Mouse (Mus musculus): Measurements from ENCODE around the gene Bcl2l13.
"Not testable (repeated sequence)": the region's sequence is repeated elsewhere in the genome, so short reads cannot be mapped to it uniquely, and the experiment has no call there.

Gene Bcl2l13

DNA sequence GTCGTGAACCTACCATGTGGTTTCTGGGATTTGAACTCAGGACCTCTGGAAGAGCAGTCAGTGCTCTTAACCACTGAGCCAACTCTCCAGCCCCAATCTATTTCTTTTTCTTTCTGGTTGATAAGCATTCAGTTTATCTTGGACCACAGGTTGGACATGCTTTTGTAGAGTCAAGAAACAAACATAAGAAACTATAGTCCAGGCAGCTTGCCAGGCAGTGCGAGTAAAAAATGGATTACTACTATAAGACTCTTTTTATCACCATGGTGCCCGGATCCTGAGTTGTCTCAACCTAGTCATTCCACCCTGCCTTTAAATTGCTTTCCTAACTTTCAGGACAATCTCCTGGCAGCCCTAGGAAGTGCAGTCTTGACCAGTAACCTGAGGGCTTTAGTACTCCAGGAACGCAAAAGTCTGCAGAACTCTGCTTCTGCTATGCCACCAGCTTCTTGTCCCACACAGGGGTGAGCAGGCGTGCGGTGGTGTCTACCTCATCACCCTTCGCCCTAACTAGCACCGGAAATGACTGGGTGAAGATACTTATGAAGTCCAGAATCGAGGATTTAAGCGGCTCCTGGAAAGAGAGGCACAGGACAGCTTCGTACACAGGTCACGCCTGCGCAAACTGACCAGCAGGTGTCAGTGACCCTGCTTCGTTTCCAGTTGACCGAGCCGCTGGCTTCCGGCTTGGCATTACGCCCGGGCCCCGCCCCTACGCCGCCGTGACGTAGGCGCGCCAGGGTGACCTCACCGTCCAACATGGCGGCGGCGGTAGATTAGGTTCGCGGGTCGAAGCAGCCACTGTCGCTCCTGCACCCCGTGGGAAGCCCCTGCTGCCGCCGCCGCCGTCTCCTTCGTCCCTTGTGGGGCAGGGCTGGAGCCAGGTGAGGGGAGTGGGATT, at the start of gene Bcl2l13:
TSS of gene Bcl2l13 (plus strand) at position 739 of the 901 bp plus-strand sequence.
- peak; percentile 95 for DNase-seq

DNA sequence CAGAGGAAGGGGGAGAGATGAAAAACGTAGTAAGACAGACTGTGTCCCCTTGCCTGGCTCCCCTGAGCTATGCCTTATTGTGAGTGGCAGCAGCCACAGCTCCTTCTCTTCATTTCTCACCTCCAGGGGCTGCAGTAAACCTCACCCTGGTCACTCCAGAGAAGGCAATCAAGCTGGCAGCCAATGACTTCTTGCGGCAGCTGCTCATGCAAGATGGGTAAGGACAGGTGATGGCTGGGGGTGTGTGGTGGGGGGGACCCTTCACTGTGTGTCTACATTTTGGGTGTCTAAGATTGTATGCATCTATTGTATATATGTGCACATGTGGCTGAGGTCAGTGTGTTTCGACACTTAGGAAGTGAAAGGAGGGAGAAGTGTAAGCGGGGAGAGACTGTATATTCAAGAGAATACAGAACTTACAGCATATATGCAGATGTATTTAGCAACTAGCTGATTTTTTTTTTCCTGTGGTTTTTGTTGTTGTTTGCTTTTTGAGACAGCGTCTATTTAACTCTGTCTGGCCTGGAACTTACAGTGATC, 47.9 kb upstream of the Bcl2l13 start:
- DNase-seq = no peak

DNA sequence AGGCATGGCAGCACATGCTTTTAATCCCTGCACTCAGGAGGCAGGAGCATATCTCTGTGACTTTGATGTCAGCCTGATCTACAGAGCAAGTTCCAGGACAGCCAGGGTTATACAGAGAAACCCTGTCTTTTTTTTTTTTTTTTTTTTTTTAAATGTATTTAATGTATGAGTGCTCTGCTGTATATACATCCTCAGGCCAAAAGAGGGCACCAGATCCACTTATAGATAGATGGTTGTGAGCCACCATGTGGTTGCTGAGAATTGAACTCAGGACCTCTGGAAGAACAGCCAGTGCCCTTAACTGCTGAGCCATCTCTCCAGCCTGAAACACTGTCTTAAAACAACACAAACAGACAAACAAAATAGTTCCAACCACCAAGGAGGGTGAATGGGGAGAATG, 47.1 kb upstream of the Bcl2l13 start:
- no peak for DNase-seq

DNA sequence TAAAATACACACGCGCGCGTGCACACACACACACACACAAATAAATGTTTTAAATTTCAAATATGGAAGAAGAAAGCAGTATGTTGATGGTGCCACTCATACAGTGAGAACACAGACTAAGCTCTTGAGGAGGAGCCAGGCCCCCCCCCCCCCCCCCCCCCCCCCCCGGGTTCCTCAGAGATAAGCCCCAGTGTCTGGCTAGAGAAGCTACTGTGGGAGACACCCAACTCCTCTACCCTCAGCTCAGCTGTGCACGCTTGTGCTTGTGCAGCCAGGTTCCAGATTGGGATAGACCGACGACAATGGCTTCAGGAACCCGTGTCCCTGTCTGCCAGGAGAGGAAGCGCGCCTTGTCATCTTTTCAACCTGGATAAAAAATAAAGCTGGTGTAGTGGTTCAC, 45.9 kb upstream of the Bcl2l13 start:
- DNase-seq = no peak

DNA sequence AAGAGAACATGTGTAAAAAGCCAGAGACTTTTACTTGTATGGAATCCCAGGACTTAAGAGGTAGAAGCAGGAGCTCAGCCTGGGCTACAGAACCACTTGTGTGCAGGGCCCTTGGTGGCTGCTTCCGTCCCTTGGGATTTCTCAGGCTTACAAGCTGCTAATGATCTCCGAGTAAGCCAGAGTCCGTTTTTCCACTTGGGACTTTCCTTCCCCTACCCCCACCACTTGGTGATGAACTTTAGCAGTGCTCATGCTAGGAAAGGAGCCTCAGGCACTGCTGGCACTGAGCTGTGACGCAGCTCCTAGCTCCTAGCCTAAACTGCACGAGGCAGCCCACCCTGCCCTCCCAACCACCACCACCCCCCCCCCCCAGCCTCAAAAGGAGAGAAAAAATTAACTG, 45.3 kb upstream of the Bcl2l13 start:
- no peak for DNase-seq

DNA sequence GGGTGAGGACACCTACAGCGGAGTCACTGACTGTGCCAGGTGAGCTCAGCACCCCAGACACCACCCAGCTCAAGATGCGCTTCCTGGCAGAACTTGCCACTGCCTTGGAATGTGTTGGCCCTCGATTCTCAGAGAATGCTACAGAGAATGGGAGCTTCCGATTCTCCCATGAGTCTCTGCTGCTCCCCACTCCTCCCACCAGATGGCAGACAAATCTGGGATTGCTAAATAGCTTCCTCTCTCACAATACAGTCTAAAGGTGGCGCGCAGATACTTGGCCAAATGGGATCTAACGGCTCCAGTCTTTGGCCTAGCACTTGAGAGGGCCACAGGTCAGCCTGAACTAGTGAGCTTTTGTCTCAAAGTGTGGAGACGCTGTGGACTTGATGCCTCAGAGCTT, 43.1 kb upstream of the Bcl2l13 start:
- no peak for DNase-seq

DNA sequence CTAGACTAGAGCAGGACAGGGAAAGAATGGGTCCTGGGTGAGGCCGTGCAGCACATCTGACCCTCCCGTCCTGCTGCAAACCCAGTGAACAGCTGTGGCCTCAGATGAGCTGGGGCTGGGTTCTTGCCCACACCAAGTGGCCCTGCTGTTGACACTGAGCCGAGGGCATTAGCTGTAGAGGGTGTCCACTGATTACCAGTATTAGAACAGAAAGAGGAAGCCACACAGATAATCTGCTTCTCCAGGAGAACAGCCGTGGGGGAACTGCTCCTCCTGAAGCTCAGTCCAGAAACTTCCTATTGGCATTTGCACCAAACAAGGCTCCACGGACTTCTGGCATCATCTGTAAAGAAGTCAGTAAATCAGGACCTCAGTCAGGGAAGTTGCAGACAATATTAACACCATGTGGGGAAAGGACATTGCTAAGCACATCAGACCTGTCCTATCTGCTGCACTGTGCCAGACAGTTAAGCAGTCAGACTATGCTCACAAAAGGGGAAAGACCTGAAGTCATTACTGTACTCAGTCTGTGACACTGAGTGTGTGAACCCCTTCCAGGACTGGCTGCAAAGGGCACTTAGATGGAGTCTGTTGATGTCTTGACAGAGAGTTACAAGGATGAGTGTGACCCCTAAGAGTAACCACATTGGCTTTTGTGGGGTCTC, 40.5 kb upstream of the Bcl2l13 start:
- no peak for DNase-seq

DNA sequence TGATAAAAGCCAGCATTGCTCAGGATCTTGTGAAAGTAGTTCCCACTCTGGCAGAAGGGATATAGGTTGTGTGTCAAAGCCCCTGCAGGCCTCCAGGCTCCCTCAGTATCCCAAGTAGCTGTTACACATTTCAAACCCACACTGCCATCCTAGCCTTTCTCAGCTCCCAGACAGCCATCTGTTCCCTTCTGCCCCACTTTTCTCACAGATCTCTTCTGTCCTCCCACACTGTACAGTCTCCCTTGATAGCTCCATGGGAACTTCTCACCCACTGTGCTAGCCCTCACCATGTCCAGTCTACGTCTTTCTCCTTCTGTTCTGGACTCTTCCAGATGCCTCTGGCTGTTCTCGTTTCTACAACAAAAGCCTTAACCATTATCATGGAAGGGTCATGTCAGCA, 39.9 kb upstream of the Bcl2l13 start:
- DNase-seq = no peak

DNA sequence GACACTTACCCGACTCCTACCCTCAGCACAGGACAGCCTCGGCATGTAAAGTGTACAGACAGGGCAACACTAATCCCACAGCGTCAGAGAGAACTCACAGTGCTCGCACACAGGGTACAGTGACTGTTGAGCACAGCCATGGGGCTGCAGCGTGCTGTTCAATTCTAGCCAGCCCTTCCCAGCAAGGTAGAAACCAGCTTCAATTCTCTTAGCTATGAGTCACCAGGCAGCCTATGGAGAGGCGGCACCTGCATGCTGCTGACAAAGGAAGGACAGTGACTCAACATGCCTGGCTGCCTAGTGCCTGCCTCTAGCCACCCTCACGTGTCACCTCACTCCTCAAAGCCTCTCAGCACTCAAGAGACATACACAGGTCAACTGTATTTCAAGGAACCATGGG, 38.0 kb upstream of the Bcl2l13 start:
- no peak for DNase-seq

DNA sequence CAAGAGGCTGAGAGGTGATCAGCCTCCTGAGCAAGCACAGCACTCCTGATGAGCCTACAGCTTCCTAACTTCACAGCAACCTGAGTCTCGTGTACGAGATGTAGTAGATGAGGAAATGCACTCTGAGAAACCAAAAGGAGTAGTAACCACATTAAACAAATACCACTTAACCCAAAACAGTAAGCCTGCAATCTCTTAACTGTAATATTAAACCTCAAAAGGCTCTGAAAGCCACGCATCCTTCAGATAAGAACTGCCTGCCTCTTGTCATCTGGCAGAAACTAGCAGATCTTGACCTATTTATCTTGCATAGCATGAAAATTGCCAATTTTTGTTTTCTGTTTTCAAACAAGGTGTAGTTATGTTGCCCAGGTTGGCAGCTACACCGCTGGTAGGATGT, 37.1 kb upstream of the Bcl2l13 start:
- no peak for DNase-seq

DNA sequence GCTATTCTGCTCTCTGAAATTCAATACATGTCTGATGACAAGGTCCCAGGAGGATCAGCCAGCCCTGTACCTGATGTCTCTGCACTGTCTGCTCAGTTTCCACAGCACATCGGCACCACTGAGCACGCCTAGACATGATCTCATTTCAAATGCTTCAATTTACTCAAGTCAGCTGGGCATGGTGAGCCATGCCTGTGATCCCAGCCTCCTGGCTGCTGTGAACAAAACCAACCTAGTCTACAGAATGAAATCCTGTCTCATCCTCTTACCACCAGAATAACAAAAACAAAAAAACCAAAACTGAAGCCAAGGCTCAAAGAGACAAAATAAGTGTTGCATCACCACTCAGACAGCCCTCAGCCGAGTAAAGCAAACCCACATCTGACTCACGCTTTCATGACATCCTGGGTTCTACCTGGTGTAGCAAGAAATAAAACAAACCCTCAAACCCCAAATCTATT, 36.4 kb upstream of the Bcl2l13 start:
- DNase-seq = no peak

DNA sequence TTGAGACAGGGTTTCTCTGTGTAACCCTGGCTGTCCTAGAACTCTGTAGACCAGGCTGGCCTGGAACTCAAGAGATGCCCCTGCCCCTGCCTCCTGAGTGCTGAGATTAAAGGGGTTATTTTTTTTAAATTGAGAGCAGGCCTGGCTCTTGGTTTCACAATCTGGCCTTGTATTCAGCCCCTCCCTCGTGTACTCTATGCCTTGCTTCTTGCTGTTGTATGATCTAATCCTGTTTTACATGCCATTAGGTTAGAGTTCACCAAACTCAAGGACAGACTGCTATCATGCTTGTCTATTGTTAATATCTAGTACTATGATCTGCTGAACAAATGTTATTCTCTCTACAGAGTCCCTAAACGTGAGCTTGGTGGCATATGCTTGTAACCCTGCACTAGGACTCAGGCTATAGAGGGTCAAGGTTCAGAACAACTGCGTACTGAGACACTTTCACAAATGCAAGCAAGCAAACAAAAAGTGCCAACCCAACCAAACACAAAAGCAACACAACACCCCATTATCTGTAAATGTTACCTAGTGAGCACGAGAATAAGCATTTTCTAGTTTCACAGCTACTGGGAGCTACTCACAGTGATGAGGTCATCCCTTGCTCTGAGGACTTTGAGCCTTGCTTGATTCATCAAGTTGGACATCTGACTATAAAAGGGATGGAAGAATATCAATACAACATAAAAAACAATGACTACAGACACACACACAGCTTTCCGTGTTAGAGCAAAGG, 28.8 kb upstream of the Bcl2l13 start:
- DNase-seq = no peak

DNA sequence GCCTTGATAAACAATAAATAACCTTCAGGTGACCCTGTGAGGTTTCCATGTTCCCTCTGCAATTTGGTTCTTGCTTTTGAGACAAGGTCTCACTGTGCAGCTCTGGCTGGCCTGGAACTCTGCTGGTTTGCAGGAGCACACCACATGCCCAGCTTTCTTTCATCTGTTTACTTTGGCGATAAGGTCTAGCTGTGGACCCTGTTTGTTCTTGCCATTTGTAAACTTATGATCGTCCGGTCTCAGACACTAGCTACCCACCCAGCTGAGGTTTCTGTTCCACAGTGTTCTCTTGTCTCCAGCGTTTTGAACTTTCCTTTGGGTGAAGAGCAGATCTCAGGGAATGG, 28.3 kb upstream of the Bcl2l13 start:
- no peak for DNase-seq

DNA sequence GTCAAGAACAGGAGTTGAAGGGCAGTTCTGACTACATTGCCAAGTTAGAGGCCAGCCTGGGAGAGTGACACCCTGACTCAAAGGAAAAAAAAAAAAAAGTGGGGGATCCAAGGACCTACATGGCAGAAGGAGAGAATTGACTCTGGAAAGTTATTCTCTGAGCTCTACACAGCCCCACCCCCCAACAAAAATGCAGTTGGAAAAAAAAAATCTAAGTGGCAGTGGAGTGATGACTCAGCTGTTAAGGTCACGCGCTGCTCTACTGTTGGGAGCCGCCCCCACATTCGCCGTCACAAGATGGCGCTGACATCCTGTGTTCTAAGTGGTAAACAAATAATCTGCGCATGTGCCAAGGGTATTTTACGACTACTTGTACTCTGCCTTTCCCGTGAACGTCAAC, 24.0 kb upstream of the Bcl2l13 start:
- DNase-seq = not testable (repeated sequence)

DNA sequence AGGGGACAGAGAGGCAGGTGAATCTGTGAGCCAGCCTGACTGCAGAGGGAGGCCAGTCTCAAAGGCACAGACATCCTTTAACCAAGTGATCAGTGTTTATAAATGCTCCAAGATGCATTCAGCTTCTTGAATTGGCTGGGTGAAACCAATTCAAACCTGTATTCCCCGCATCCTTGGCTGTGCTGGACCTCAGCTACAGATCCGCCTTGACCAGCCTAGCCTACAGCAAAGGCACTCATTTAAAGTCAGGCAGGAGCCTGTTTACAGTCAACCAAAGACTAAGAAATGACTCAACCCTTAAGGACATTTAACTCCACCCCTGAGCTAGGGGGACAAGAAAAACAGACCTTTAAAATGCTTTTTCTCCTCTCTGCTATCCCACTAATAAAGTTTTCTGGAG, 16.7 kb upstream of the Bcl2l13 start:
- peak; percentile 66 for DNase-seq

DNA sequence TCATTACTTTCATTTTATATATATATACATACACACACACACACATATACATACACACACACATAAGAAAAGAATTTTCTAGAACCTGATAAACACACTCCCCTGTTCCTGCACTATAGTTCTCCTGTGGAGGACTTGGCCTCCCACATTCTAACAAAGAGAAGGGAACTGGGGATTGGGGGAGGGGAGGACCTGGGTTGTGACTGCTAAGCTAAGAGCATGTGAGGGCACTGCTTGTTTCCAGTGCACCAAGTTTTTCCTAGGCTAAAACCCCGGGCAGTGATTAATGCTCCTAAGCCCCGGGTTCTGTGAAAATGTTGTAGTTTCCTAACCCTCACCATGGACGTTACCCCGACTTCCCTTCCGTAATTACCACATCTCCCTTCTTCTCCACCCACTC, 15.9 kb upstream of the Bcl2l13 start:
- peak; percentile 38 for DNase-seq

DNA sequence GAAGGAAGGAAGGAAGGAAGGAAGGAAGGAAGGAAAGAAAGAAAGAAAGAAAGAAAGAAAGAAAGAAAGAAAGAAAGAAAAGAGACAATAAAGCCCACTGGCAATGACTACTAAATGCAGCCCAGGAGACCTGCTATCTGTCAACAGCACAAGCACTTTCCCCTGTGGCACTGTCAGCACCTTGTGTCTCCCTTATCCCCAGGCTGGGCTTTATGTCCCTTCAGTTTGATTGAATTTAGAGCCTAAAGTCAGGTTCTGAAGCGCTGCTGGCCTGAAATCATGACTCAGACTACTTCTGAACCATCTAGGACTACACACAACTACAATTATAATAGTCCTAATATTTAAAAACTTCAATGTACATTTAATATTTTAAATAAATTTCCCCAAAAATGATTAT, 15.1 kb upstream of the Bcl2l13 start:
- DNase-seq = no peak

DNA sequence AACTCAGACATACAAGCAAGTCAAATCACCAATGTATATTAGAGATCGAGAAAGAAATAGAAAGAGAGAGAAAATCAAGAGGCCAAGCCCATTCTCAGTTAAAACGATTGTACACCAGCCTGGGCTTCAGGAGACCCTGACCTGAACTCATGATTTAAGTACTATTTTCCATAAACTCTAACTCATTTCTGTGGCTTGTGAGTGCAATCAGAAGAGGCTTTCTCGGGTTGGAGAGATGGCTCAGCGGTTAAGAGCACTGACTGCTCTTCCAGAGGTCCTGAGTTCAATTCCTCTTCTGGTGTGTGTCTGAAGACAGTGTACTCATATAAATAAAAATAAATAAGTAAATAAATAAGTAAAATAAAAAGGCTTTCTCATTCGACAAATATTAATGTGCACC, 14.3 kb upstream of the Bcl2l13 start:
- DNase-seq = no peak

DNA sequence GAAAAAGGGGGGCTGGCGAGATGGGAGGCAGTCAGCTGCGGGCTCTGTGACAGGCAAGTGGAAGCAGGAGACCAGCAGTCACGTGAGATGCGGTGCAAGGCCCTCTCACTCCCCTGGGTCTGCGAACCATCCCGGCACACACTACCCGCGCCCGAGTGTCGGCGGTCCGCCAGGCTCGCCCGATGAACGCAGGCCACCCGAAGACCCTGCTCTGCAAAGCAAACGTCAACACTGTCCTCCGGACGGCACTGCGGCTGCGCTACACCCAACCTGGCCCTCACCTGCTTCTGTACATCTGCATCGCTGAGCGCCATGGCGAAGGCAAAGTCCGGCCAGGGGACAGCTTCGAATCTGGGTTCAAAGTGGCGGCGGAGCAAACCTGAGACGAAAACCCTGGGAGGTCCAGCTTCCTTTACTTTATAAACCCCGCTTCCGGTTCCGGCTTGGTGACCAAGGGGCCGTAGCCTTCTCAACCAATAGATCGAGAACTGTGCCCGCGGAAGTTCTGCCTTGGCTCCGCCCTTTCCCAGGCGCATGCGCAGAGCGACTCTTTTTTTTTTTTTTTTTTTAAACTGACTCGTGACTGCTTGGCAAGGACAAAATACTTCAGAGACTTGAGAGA, 13.6 kb upstream of the Bcl2l13 start, which contains the start of gene Atp6v1e1:
TSS of gene Atp6v1e1 (minus strand) at position 487 of the 622 bp plus-strand sequence.
- peak; percentile 95 for DNase-seq

DNA sequence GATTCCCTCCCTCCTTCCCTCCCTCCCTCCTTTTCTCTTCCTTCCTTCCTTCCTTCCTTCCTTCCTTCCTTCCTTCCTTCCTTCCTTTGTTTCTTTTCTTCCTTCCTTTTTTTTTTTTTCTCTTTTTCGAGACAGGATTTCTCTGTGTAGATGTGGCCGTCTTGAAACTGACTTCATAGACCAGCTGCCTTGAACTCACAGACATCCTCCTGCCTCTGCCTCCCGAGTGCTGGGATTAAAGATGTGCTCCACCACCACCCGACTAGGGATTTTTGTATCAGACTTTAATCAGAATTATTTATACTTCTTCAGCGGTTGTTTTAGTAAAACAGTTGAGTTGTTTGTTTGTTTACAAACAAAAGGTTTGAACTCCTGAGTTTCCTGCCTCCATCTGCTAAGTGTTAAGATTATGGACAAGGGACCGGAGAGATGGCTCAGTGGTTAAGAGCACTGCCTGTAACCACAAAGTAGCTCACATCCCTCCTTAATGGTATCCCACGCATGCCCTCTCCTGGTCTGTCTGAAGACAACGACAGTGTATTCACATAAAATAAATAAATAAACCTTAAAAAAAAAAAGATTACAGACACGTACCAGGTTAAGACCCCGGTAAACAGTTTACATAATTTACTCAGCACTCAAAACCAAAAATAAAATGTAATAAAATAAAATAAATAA, 12.9 kb upstream of the Bcl2l13 start:
- DNase-seq = peak; percentile 25

DNA sequence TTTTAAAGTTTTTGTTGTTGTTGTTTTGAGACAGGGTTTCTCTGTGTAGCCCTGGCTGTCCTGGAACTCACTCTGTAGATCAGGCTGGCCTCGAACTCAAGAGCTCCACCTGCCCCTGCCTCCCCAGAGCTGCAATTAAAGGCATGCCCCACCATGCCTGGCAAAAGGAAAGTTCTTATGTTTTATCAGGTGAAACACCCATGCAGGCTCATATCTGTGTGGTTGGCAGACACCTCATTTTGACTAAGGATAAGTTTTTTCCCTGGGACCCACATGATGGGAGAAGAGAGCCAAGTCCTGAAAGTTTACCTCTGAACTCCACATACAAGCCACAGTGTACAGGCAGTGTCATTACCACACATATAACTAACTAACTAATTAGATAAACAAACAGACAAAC, 6.0 kb upstream of the Bcl2l13 start:
- no peak for DNase-seq

Data from kidney, adult 11 months (tissue).